Mouse (Mus musculus) embryonic fibroblast, embryonic 13.5 days (primary cell): ENCODE results near the gene S100pbp.

Experiments
- CTCF ChIP-seq: IDR thresholded peaks from 2 replicates; pipeline ENCODE4 v1.5.1; 2011; ENCODE audit warnings: mild to moderate bottlenecking, control low read depth, low read length, moderate library complexity, borderline replicate concordance; ENCODE audit not compliant: insufficient read depth
- POLR2A ChIP-seq: IDR thresholded peaks from 2 replicates; pipeline ENCODE4 v1.6.1; 2011; ENCODE audit warnings: low read depth, mild to moderate bottlenecking, control low read depth, low read length, moderate library complexity

DNA sequence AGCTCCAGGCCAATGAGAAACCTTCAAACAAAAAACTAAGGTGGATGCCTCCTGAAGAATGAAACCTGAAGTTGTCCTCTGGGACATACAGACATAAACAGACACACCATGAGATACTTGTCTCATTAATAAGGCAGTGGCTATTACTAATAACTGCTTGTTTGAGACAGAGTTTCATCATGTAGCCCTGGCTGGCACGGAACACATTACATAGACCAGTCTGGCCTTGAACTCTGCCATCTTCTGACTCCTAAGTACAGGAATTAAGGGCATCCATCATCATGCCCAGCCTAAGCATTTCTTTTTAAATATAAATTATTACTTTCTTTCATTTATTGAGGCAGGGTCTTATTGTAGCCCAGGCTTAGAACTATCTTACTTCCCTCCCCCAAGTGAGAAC lies 28.5 kb downstream of the S100pbp start:
- no peak for TF ChIP-seq CTCF
- TF ChIP-seq POLR2A = no peak
